Mouse (Mus musculus): ENCODE results near the gene Vrk1.

Gene Vrk1

GRCm38 (mm10) chr12:106046143-106046795, 36.2 kb downstream of the Vrk1 start:
- DNase-seq (ENCODE audit: extremely low spot score): peak; percentile 8

- no peak for DNase-seq (ENCODE audit: extremely low spot score)
These were observed 42.2 kb downstream of the Vrk1 start for GRCm38 (mm10) chr12:106052271-106052670.

- peak; percentile 71 for DNase-seq (ENCODE audit: extremely low spot score)
These were observed 45.8 kb downstream of the Vrk1 start for GRCm38 (mm10) chr12:106055799-106056198.

GRCm38 (mm10) chr12:106059873-106060573, 50.0 kb downstream of the Vrk1 start:
- DNase-seq (ENCODE audit: extremely low spot score): no peak

GRCm38 (mm10) chr12:106070434-106071155, 60.6 kb downstream of the Vrk1 start:
- peak; percentile 25 for DNase-seq (ENCODE audit: extremely low spot score)

- DNase-seq (ENCODE audit: extremely low spot score): no peak
These were observed 61.6 kb downstream of the Vrk1 start for GRCm38 (mm10) chr12:106071575-106072166.

GRCm38 (mm10) chr12:106074371-106075155, 64.5 kb downstream of the Vrk1 start:
- DNase-seq (ENCODE audit: extremely low spot score): no peak

GRCm38 (mm10) chr12:106076131-106076530, 66.1 kb downstream of the Vrk1 start:
- DNase-seq (ENCODE audit: extremely low spot score): no peak

GRCm38 (mm10) chr12:106080511-106080910, 70.5 kb downstream of the Vrk1 start:
- no peak for DNase-seq (ENCODE audit: extremely low spot score)

GRCm38 (mm10) chr12:106080945-106081747, 71.1 kb downstream of the Vrk1 start:
- peak; percentile 33 for DNase-seq (ENCODE audit: extremely low spot score)

- no peak for DNase-seq (ENCODE audit: extremely low spot score)
These were observed 71.7 kb downstream of the Vrk1 start for GRCm38 (mm10) chr12:106081748-106082140.

GRCm38 (mm10) chr12:106082191-106082957, 72.3 kb downstream of the Vrk1 start:
- DNase-seq (ENCODE audit: extremely low spot score): peak; percentile 44

GRCm38 (mm10) chr12:106082958-106083381, 72.9 kb downstream of the Vrk1 start:
- DNase-seq (ENCODE audit: extremely low spot score): peak; percentile 52

GRCm38 (mm10) chr12:106084126-106084525, 74.1 kb downstream of the Vrk1 start:
- DNase-seq (ENCODE audit: extremely low spot score): no peak

GRCm38 (mm10) chr12:106094827-106095226, 84.8 kb downstream of the Vrk1 start:
- no peak for DNase-seq (ENCODE audit: extremely low spot score)

- no peak for DNase-seq (ENCODE audit: extremely low spot score)
These were observed 92.0 kb downstream of the Vrk1 start for GRCm38 (mm10) chr12:106102003-106102402.

- no peak for DNase-seq (ENCODE audit: extremely low spot score)
These were observed 93.0 kb downstream of the Vrk1 start for GRCm38 (mm10) chr12:106102726-106103643.

GRCm38 (mm10) chr12:106107272-106107671, 97.2 kb downstream of the Vrk1 start:
- DNase-seq (ENCODE audit: extremely low spot score): no peak

Measured in embryo, embryonic 9.5 days (tissue).